Mouse (Mus musculus): ENCODE results near the gene Tdrkh.

DNA sequence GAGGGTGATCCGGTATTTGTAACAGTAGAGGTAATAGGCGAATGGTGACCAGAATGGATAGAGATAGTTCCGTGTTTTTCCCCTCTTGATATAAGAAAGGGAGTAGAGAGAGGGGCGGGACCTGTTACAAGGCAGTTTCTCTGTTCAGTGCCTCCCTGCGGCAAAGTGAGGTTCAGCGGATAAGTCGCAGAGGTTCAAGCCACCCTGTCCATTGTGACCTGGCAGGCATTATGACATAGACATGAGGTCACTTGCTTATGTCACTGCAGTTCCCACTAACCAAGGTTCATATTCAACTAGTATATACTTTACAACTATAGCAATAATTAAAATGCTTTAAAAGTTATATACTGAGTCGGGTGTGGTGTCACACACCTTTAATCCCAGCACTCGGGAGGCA is 23.3 kb downstream of the Tdrkh start:
- TF ChIP-seq CTCF (IDR thresholded peaks at IDR 0.05; ENCODE audit: borderline replicate concordance, extremely low read depth, insufficient read depth, insufficient read length) (no peak), POLR2A (IDR thresholded peaks at IDR 0.05; ENCODE audit: borderline replicate concordance, extremely low read depth, insufficient read depth, insufficient read length, poor library complexity, severe bottlenecking) (no peak)
